Mouse (Mus musculus) gastrocnemius, postnatal 4 days (tissue): ENCODE measurements around the gene Pip5k1c. TPM values are rescaled to one million over a fixed set of nuclear protein-coding genes. Genes with fewer than 3 reads are reported as not detected.

Experiments
- DNase-seq, 2 experiments: peaks; one replicate each; pipeline ENCODE4 v3.0.0; 2021 to 2022; ENCODE audit warnings: low spot score in 2 of 2, mixed read lengths in 2 of 2
- total RNA-seq, 2 experiments: library from RNA; stranded (reverse); gene quantifications; 2 replicates each; pipeline ENCODE4 v1.2.3; 2021

The Pip5k1c gene
- total RNA-seq, 2 experiments from 2014 or later = 35.8 TPM

- DNase-seq = no peak
These were observed 8.6 kb downstream of the Pip5k1c start for GRCm38 (mm10) chr10:81301321-81301720.

- DNase-seq = no peak
These were observed 9.5 kb downstream of the Pip5k1c start for GRCm38 (mm10) chr10:81302288-81302687.

- no peak for DNase-seq
These were observed 10.0 kb downstream of the Pip5k1c start for GRCm38 (mm10) chr10:81302781-81303218.

- no peak for DNase-seq
These were observed 10.5 kb downstream of the Pip5k1c start for GRCm38 (mm10) chr10:81303258-81303657.

GRCm38 (mm10) chr10:81303761-81304160 is 11.0 kb downstream of the Pip5k1c start:
- no peak for DNase-seq

GRCm38 (mm10) chr10:81304597-81305238 is 12.0 kb downstream of the Pip5k1c start:
- no peak for DNase-seq

- DNase-seq = no peak
These were observed 12.9 kb downstream of the Pip5k1c start for GRCm38 (mm10) chr10:81305663-81306062.

GRCm38 (mm10) chr10:81306173-81306668 is 13.5 kb downstream of the Pip5k1c start:
- DNase-seq = no peak

GRCm38 (mm10) chr10:81306837-81307682 is 14.3 kb downstream of the Pip5k1c start:
- DNase-seq = no peak

GRCm38 (mm10) chr10:81309571-81309970 is 16.8 kb downstream of the Pip5k1c start:
- DNase-seq = no peak

- no peak for DNase-seq
These were observed 20.8 kb downstream of the Pip5k1c start for GRCm38 (mm10) chr10:81313581-81313980.

GRCm38 (mm10) chr10:81314201-81314600 is 21.4 kb downstream of the Pip5k1c start:
- no peak for DNase-seq

- no peak for DNase-seq
These were observed 22.8 kb downstream of the Pip5k1c start for GRCm38 (mm10) chr10:81315587-81315986.

- DNase-seq = no peak
These were observed 23.7 kb downstream of the Pip5k1c start for GRCm38 (mm10) chr10:81316338-81317060.

- DNase-seq = no peak
These were observed 24.5 kb downstream of the Pip5k1c start for GRCm38 (mm10) chr10:81317273-81317672.

GRCm38 (mm10) chr10:81318589-81319329 is 26.0 kb downstream of the Pip5k1c start:
- DNase-seq = no peak

- no peak for DNase-seq
These were observed 26.6 kb downstream of the Pip5k1c start for GRCm38 (mm10) chr10:81319330-81319699.

- peak in 1 of 2 experiments; percentile 95 for DNase-seq
These were observed 27.2 kb downstream of the Pip5k1c start for GRCm38 (mm10) chr10:81319741-81320549.

- peak; percentile 95 to 99 for DNase-seq
These were observed 28.0 kb downstream of the Pip5k1c start, which contains the start of gene Cactin for GRCm38 (mm10) chr10:81320550-81321347. Cactin (plus strand) TSS chr10:81321103.
